Mouse (Mus musculus): Measurements from ENCODE around the gene Calr4.

Gene Calr4

GRCm38 (mm10) chr4:109234185-109234584 lies at the start of gene Calr4:
Gene Calr4 (plus strand): TSS chr4:109234485.
- in situ Hi-C loops (cut with MboI, MseI) = no loop called here

- in situ Hi-C loops (cut with MboI, MseI) = no loop called here
Measured at GRCm38 (mm10) chr4:109185616-109186405, 48.5 kb upstream of the Calr4 start.

GRCm38 (mm10) chr4:109191598-109191997 lies 42.7 kb upstream of the Calr4 start:
- in situ Hi-C loops (cut with MboI, MseI) = no loop called here

GRCm38 (mm10) chr4:109193886-109194285 lies 40.4 kb upstream of the Calr4 start:
- in situ Hi-C loops (cut with MboI, MseI) = no loop called here

- in situ Hi-C loops (cut with MboI, MseI) = no loop called here
Measured at GRCm38 (mm10) chr4:109195900-109196629, 38.2 kb upstream of the Calr4 start.

GRCm38 (mm10) chr4:109199069-109199468 lies 35.2 kb upstream of the Calr4 start:
- in situ Hi-C loops (cut with MboI, MseI) = no loop called here

GRCm38 (mm10) chr4:109201582-109202424 lies 32.5 kb upstream of the Calr4 start, which contains the start of gene Osbpl9:
Gene Osbpl9 (minus strand): TSS chr4:109202272.
- in situ Hi-C loops (cut with MboI, MseI) = no loop called here

GRCm38 (mm10) chr4:109203931-109204330 lies 30.4 kb upstream of the Calr4 start:
- in situ Hi-C loops (cut with MboI, MseI) = no loop called here

GRCm38 (mm10) chr4:109204416-109204815 lies 29.9 kb upstream of the Calr4 start:
- in situ Hi-C loops (cut with MboI, MseI) = no loop called here

GRCm38 (mm10) chr4:109207524-109207923 lies 26.8 kb upstream of the Calr4 start:
- in situ Hi-C loops (cut with MboI, MseI) = no loop called here

- in situ Hi-C loops (cut with MboI, MseI) = no loop called here
Measured at GRCm38 (mm10) chr4:109210253-109210652, 24.0 kb upstream of the Calr4 start.

GRCm38 (mm10) chr4:109210881-109211280 lies 23.4 kb upstream of the Calr4 start:
- in situ Hi-C loops (cut with MboI, MseI) = no loop called here

- in situ Hi-C loops (cut with MboI, MseI) = no loop called here
Measured at GRCm38 (mm10) chr4:109213986-109214385, 20.3 kb upstream of the Calr4 start.

GRCm38 (mm10) chr4:109218008-109218407 lies 16.3 kb upstream of the Calr4 start:
- in situ Hi-C loops (cut with MboI, MseI) = no loop called here

GRCm38 (mm10) chr4:109220441-109220940 lies 13.8 kb upstream of the Calr4 start:
- in situ Hi-C loops (cut with MboI, MseI) = no loop called here

GRCm38 (mm10) chr4:109222001-109222400 lies 12.3 kb upstream of the Calr4 start:
- in situ Hi-C loops (cut with MboI, MseI) = no loop called here

GRCm38 (mm10) chr4:109224762-109225552 lies 9.3 kb upstream of the Calr4 start:
- in situ Hi-C loops (cut with MboI, MseI) = no loop called here

- in situ Hi-C loops (cut with MboI, MseI) = no loop called here
Measured at GRCm38 (mm10) chr4:109225606-109226005, 8.7 kb upstream of the Calr4 start.

- in situ Hi-C loops (cut with MboI, MseI) = no loop called here
Measured at GRCm38 (mm10) chr4:109226071-109226470, 8.2 kb upstream of the Calr4 start.

GRCm38 (mm10) chr4:109229766-109230279 lies 4.5 kb upstream of the Calr4 start:
- in situ Hi-C loops (cut with MboI, MseI) = no loop called here

Measured in T-helper 2 cell (primary cell).